Mouse (Mus musculus): Measurements from ENCODE around the gene Acin1. TPM values are rescaled to one million over a fixed set of nuclear protein-coding genes. Genes with fewer than 3 reads are reported as not detected.

Gene Acin1
- polyA plus RNA-seq, 1 experiment, result 40.2 TPM

- TF ChIP-seq GATA1 (IDR thresholded peaks at IDR 0.05; ENCODE audit: low read length) (no peak), TAL1 (IDR thresholded peaks at IDR 0.05; ENCODE audit: low read length) (no peak)
- Histone ChIP-seq H3K9me3 (ENCODE audit: control insufficient read depth, low read length) (no peaks in the 10 kb centered on the region), H3K27me3 (ENCODE audit: control insufficient read depth) (no peaks in the 10 kb centered on the region), H3K4me3 (replicated peaks) (no peak overlapping the region), H3K36me3 (ENCODE audit: control insufficient read depth) (peaks cover 86% of the 10 kb centered on the region), H3K4me1 (ENCODE audit: control insufficient read depth) (peaks cover 41% of the 10 kb centered on the region)
Measured at GRCm38 (mm10) chr14:54651556-54651955, 35.2 kb downstream of the Acin1 start.

DNA sequence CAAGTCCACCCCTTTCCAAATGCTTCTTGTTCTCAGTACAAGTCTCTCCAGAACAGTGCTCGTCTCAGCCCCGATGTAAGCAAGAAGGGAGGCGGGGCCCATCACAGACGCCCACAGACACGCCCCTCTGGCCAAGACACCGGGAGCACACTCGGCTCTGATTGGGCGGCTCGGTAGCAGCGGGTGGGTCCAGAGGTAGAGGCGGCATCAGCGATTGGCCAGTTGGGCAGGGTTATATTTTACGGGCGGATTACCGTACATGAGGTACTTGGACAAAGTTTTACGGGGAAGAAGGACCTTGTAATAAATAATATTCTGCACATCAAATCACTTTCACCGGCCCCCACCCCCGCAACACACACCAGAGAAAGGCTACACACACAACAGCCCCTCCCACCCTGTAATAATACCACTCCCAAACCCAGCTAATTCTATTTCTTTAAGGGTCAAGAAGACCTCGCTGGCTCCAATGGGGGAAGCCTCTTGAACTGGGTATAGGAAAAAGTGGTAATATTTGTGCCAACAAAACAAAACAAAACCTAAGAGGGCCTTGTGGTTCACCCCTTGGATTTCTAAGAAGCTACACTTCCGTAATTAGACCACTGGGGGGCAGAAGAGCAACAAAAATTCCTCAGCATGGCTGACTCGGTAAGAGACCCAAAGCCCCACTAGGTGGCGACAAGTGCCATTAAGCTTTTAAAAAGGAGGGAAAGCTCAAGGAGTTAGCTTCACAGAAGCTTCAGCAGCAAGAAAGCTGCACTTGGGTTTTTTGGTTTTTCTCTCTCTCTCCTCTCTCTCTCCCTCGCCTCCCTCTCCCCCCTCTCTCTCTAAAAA lies 35.9 kb downstream of the Acin1 start:
- Histone ChIP-seq H3K27me3 (ENCODE audit: control insufficient read depth) (no peaks in the 10 kb centered on the region), H3K4me1 (ENCODE audit: control insufficient read depth) (peaks cover 41% of the 10 kb centered on the region), H3K9me3 (ENCODE audit: control insufficient read depth, low read length) (no peaks in the 10 kb centered on the region), H3K4me3 (replicated peaks) (no peak overlapping the region), H3K36me3 (ENCODE audit: control insufficient read depth) (peaks cover 86% of the 10 kb centered on the region)
- TF ChIP-seq TAL1 (IDR thresholded peaks at IDR 0.05; ENCODE audit: low read length) (no peak), GATA1 (IDR thresholded peaks at IDR 0.05; ENCODE audit: low read length) (no peak)

DNA sequence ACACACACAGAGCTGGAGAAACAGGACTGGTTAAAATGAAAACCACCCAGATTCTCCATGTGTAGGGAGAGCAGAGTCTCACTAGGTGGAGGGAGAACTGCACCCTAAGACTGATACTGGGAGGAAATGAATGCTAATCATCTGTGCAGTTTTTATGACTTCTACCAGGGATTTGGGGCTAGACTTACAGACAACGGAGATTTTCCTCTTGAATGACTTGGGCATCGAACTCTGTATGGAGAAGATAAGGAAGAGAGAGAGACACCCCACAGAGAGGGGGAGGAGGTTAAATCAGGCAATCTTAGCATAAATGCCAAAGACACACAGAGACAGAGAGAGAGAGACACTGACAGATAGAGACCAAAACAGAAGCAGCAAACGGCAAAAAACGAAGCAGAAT lies 38.8 kb downstream of the Acin1 start:
- TF ChIP-seq TAL1 (IDR thresholded peaks at IDR 0.05; ENCODE audit: low read length) (no peak), GATA1 (IDR thresholded peaks at IDR 0.05; ENCODE audit: low read length) (no peak)
- H3K36me3 ChIP-seq (ENCODE audit: control insufficient read depth), result peaks cover 96% of the 10 kb centered on the region

DNA sequence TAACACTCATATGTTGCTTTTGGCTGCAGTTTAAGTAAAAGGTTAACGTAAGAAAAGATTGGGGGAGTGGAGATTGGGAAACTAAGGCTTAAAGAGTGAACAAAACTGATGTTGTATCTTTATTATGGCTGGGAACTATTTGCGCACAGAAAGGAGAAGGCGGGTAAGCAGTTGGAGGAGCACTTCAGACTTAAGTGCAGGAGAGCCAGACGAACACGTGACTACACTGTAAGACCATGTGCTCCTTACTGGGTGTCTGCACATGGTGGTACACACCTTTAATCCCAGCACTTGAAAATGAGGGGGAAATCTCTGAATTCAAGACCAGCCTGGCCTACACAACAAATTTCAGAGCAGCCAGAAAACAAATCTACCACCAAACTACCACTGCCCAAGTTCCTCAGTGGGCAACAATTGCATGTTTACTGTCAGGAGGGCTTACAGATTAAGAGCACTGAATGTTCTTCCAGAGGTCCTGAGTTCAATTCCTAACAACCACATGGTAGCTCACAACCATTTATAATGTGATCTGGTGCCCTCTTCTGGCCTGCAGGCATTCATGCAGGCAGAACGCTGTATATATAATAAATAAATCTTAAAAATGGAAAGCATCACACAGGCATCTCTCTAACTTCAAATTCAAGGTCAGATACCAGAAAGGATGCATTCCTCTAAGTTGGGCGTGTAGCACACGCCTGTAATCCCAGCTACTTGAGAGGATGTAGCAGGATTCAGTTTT lies 39.7 kb downstream of the Acin1 start:
- Histone ChIP-seq H3K36me3 (ENCODE audit: control insufficient read depth) (peaks cover 98% of the 10 kb centered on the region), H3K4me1 (ENCODE audit: control insufficient read depth) (peaks cover 18% of the 10 kb centered on the region)

More for the DNA sequence above, 38.8 kb downstream of the Acin1 start:
- Histone ChIP-seq H3K4me1 (ENCODE audit: control insufficient read depth) (peaks cover 26% of the 10 kb centered on the region), H3K9me3 (ENCODE audit: control insufficient read depth, low read length) (no peaks in the 10 kb centered on the region; the same call in 1 of the 2 replicates), H3K4me3 (replicated peaks) (no peak overlapping the region), H3K27me3 (ENCODE audit: control insufficient read depth) (no peaks in the 10 kb centered on the region)

GRCm38 (mm10) chr14:54646455-54646854 lies 40.3 kb downstream of the Acin1 start:
- H3K9me3 ChIP-seq (ENCODE audit: control insufficient read depth, low read length), result no peaks in the 10 kb centered on the region; the same call in 1 of the 2 replicates
- no peak overlapping the region for H3K4me3 ChIP-seq (replicated peaks)
- H3K4me1 ChIP-seq (ENCODE audit: control insufficient read depth), result peaks cover 16% of the 10 kb centered on the region
- no peak for TF ChIP-seq TAL1 (IDR thresholded peaks at IDR 0.05; ENCODE audit: low read length)
- TF ChIP-seq GATA1 (IDR thresholded peaks at IDR 0.05; ENCODE audit: low read length), result no peak
- H3K27me3 ChIP-seq (ENCODE audit: control insufficient read depth), result peaks cover 1% of the 10 kb centered on the region
- H3K36me3 ChIP-seq (ENCODE audit: control insufficient read depth), result peaks cover 97% of the 10 kb centered on the region

More for the DNA sequence above, 39.7 kb downstream of the Acin1 start:
- H3K4me3 ChIP-seq (replicated peaks), result no peak overlapping the region
- H3K9me3 ChIP-seq (ENCODE audit: control insufficient read depth, low read length), result no peaks in the 10 kb centered on the region; the same call in 1 of the 2 replicates
- TF ChIP-seq TAL1 (IDR thresholded peaks at IDR 0.05; ENCODE audit: low read length) (no peak), GATA1 (IDR thresholded peaks at IDR 0.05; ENCODE audit: low read length) (no peak)
- no peaks in the 10 kb centered on the region for H3K27me3 ChIP-seq (ENCODE audit: control insufficient read depth)

- Histone ChIP-seq H3K9me3 (ENCODE audit: control insufficient read depth, low read length) (no peaks in the 10 kb centered on the region; the same call in 1 of the 2 replicates), H3K27me3 (ENCODE audit: control insufficient read depth) (peaks cover 23% of the 10 kb centered on the region), H3K4me3 (replicated peaks) (no peak overlapping the region), H3K36me3 (ENCODE audit: control insufficient read depth) (peaks cover 75% of the 10 kb centered on the region), H3K4me1 (ENCODE audit: control insufficient read depth) (peaks cover 20% of the 10 kb centered on the region)
- TF ChIP-seq GATA1 (IDR thresholded peaks at IDR 0.05; ENCODE audit: low read length) (no peak), TAL1 (IDR thresholded peaks at IDR 0.05; ENCODE audit: low read length) (no peak)
Measured at GRCm38 (mm10) chr14:54644294-54644693, 42.4 kb downstream of the Acin1 start.

GRCm38 (mm10) chr14:54643011-54643410 lies 43.7 kb downstream of the Acin1 start:
- TF ChIP-seq TAL1 (IDR thresholded peaks at IDR 0.05; ENCODE audit: low read length) (no peak), GATA1 (IDR thresholded peaks at IDR 0.05; ENCODE audit: low read length) (no peak)
- Histone ChIP-seq H3K36me3 (ENCODE audit: control insufficient read depth) (peaks cover 64% of the 10 kb centered on the region), H3K4me3 (replicated peaks) (no peak overlapping the region), H3K27me3 (ENCODE audit: control insufficient read depth) (peaks cover 27% of the 10 kb centered on the region), H3K9me3 (ENCODE audit: control insufficient read depth, low read length) (no peaks in the 10 kb centered on the region; the same call in 1 of the 2 replicates), H3K4me1 (ENCODE audit: control insufficient read depth) (peaks cover 15% of the 10 kb centered on the region)

DNA sequence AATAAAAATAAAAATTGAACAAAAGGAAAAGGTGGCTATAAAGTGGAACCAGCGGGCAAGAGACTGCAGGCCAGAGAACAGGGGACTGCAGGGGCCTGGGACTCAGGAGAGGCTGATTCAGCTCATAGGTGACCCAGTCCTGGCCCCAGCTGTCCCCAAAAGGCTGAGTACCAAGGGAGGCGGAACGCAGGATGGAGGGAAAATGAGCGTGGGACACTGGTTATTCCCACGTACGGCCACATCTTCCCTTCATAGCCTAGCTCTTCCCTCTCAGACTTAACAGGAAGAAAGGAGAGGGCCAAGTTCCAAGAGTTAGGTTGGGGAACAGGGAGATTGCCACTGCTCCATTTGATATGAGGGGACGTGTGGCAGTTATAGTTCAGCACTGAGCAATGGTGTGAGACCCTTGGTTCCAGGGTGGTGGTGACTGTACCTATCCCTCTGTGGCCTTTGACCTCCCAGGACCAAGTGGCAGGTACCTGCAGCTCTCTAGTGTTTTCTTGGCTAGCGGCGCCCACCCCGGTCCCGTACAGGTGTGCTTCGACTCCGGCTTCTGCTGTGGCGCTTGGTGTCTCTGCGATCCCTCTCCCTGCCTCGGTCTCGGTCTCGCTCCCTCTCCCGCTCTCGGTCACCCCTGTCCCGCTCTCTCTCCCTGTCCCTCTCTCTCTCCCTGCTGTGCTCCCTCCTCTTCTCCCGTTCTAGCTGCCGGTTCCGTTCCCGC lies 44.3 kb downstream of the Acin1 start:
- TF ChIP-seq TAL1 (IDR thresholded peaks at IDR 0.05; ENCODE audit: low read length) (no peak), GATA1 (IDR thresholded peaks at IDR 0.05; ENCODE audit: low read length) (no peak)
- Histone ChIP-seq H3K27me3 (ENCODE audit: control insufficient read depth) (peaks cover 27% of the 10 kb centered on the region), H3K36me3 (ENCODE audit: control insufficient read depth) (peaks cover 60% of the 10 kb centered on the region), H3K4me1 (ENCODE audit: control insufficient read depth) (peaks cover 15% of the 10 kb centered on the region), H3K9me3 (ENCODE audit: control insufficient read depth, low read length) (no peaks in the 10 kb centered on the region; the same call in 1 of the 2 replicates), H3K4me3 (replicated peaks) (no peak overlapping the region)
